Mouse (Mus musculus) lung, adult 2 months (tissue): ENCODE data around the gene Tpra1. TPM values are rescaled to one million over a fixed set of nuclear protein-coding genes. Genes with fewer than 3 reads are reported as not detected.

Source experiments
- DNase-seq: peaks from one replicate; pipeline ENCODE4 v3.0.0; 2022
- H3K4me1 ChIP-seq: fragments of 200-500 bp; 2 replicates; pipeline ENCODE4 v1.6.1; 2011; ENCODE audit warnings: low read length; ENCODE audit not compliant: control insufficient read depth, insufficient read depth
- H3K4me3 ChIP-seq: fragments of 200-500 bp; replicated peaks from 2 replicates; pipeline ENCODE3; 2011; ENCODE audit warnings: low read depth, mild to moderate bottlenecking, control low read depth, low read length; ENCODE audit errors: extremely low read depth
- CTCF ChIP-seq: fragments of 200-500 bp; IDR thresholded peaks from 2 replicates; pipeline ENCODE4 v1.5.1; 2011; ENCODE audit warnings: mild to moderate bottlenecking, low read length, control low read depth; ENCODE audit not compliant: insufficient read depth
- POLR2A ChIP-seq: fragments of 200-500 bp; IDR thresholded peaks from 2 replicates; pipeline ENCODE4 v1.6.1; 2011; ENCODE audit warnings: low read depth, mild to moderate bottlenecking, control low read depth, low read length, borderline replicate concordance; ENCODE audit errors: extremely low read depth
- WGBS: fragments of 180-500 bp; shearing (Covaris S2); methylation state at CpG from one replicate; pipeline ENCODE4 v1.1.7; 2018; 5-methylcytosine and 5-hydroxymethylcytosine counted together
- polyA plus RNA-seq: library from polyadenylated mRNA; depleted of rRNA; stranded (reverse); fragments of >200 nt; gene quantifications from 2 replicates; pipeline ENCODE4 v1.2.3, GENCODE M21; 2012

Gene Tpra1
- polyA plus RNA-seq, 1 experiment = 176 TPM

GRCm38 (mm10) chr6:88904456-88904974 lies 2.5 kb downstream of the Tpra1 start:
- no peak for DNase-seq
- H3K4me3 ChIP-seq = no peak overlapping the region
- TF ChIP-seq POLR2A (no peak), CTCF (no peak)
- H3K4me1 ChIP-seq = peaks cover 17% of the 10 kb centered on the region
- WGBS = 67% methylated on average over 4 of the region's 4 CpGs

GRCm38 (mm10) chr6:88905042-88905441 lies 3.0 kb downstream of the Tpra1 start:
- 92% methylated on average over 7 of the region's 7 CpGs for WGBS
- no peak for DNase-seq
- TF ChIP-seq CTCF = no peak
- no peak for TF ChIP-seq POLR2A

GRCm38 (mm10) chr6:88906369-88907108 lies 4.5 kb downstream of the Tpra1 start:
- no peak for DNase-seq
- peaks cover 17% of the 10 kb centered on the region for H3K4me1 ChIP-seq
- no peak overlapping the region for H3K4me3 ChIP-seq
- peak; percentile 92 for TF ChIP-seq CTCF
- TF ChIP-seq POLR2A = no peak
- 12% methylated on average over 16 of the region's 16 CpGs for WGBS

More at GRCm38 (mm10) chr6:88905042-88905441, 3.0 kb downstream of the Tpra1 start:
- H3K4me3 ChIP-seq = no peak overlapping the region
- H3K4me1 ChIP-seq = peaks cover 17% of the 10 kb centered on the region

- DNase-seq = no peak
- TF ChIP-seq POLR2A (no peak), CTCF (no peak)
- 86% methylated on average over 6 of the region's 6 CpGs for WGBS
- Histone ChIP-seq H3K4me3 (no peak overlapping the region), H3K4me1 (peaks cover 11% of the 10 kb centered on the region)
Observed at GRCm38 (mm10) chr6:88909151-88909550, 7.1 kb downstream of the Tpra1 start.

GRCm38 (mm10) chr6:88913022-88913421 lies 11.0 kb downstream of the Tpra1 start:
- no peak for TF ChIP-seq CTCF
- no peak for TF ChIP-seq POLR2A
- no peak for DNase-seq
- Histone ChIP-seq H3K4me3 (no peak overlapping the region), H3K4me1 (no peaks in the 10 kb centered on the region)
- WGBS = 61% methylated on average over 4 of the region's 4 CpGs

GRCm38 (mm10) chr6:88913440-88913839 lies 11.4 kb downstream of the Tpra1 start:
- no peak overlapping the region for H3K4me3 ChIP-seq
- TF ChIP-seq CTCF = no peak
- no peak for TF ChIP-seq POLR2A

GRCm38 (mm10) chr6:88914799-88915198 lies 12.7 kb downstream of the Tpra1 start:
- no peak for TF ChIP-seq POLR2A
- no peak for TF ChIP-seq CTCF
- no peak for DNase-seq
- H3K4me3 ChIP-seq = no peak overlapping the region
- 48% methylated on average over 5 of the region's 5 CpGs for WGBS
- no peaks in the 10 kb centered on the region for H3K4me1 ChIP-seq

More at GRCm38 (mm10) chr6:88913440-88913839, 11.4 kb downstream of the Tpra1 start:
- H3K4me1 ChIP-seq = no peaks in the 10 kb centered on the region
- no peak for DNase-seq

- 67% methylated on average over 4 of the region's 4 CpGs for WGBS
- DNase-seq = no peak
Observed at GRCm38 (mm10) chr6:88915510-88915909, 13.5 kb downstream of the Tpra1 start.

GRCm38 (mm10) chr6:88916153-88916552 lies 14.1 kb downstream of the Tpra1 start:
- Histone ChIP-seq H3K4me3 (no peak overlapping the region), H3K4me1 (no peaks in the 10 kb centered on the region)
- TF ChIP-seq POLR2A (no peak), CTCF (peak; percentile 73)
- WGBS = 63% methylated on average over 1 of the region's 1 CpGs
- DNase-seq = no peak

More at GRCm38 (mm10) chr6:88915510-88915909, 13.5 kb downstream of the Tpra1 start:
- Histone ChIP-seq H3K4me1 (no peaks in the 10 kb centered on the region), H3K4me3 (no peak overlapping the region)
- TF ChIP-seq POLR2A (no peak), CTCF (no peak)

GRCm38 (mm10) chr6:88918802-88919201 lies 16.8 kb downstream of the Tpra1 start:
- 66% methylated on average over 8 of the region's 8 CpGs for WGBS
- H3K4me3 ChIP-seq = no peak overlapping the region
- TF ChIP-seq CTCF (no peak), POLR2A (no peak)
- peaks cover under 1% of the 10 kb centered on the region for H3K4me1 ChIP-seq
- DNase-seq = no peak
